Mouse (Mus musculus): ENCODE measurements around the gene Cavin3. TPM values are rescaled to one million over a fixed set of nuclear protein-coding genes. Genes with fewer than 3 reads are reported as not detected.
"Not testable (repeated sequence)": the region's sequence is repeated elsewhere in the genome, so short reads cannot be mapped to it uniquely, and the experiment has no call there.

Gene Cavin3
- polyA plus RNA-seq, 1 experiment, result 23.4 TPM

DNA sequence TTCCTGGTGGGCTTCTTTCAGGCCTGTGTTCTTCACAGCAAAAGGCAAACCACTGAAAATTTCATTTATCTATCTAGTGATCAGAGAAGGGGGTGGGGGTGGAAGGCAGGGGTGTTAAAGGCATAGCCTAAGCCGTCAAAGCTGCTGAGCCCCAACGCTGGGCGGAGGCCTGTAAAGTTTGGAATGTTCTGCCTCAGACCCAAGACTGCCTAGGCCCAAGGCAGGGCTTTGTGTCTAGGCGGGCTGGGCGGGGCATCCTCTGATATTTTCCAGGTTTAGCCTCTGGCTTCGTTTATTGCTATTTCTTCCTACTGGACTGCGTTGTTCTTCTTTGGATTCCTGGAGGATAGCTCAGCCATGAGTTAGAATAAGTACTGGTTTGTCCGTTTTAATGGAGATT, 326 bp upstream of the Cavin3 start:
- no peak for DNase-seq (ENCODE audit: low read depth, low spot score)
- WGBS, result 14% methylated on average over 8 of the region's 8 CpGs

GRCm38 (mm10) chr7:105480561-105481504, 1.3 kb downstream of the Cavin3 start:
- WGBS, result 54% methylated on average over 23 of the region's 23 CpGs
- DNase-seq (ENCODE audit: low read depth, low spot score), result no peak

DNA sequence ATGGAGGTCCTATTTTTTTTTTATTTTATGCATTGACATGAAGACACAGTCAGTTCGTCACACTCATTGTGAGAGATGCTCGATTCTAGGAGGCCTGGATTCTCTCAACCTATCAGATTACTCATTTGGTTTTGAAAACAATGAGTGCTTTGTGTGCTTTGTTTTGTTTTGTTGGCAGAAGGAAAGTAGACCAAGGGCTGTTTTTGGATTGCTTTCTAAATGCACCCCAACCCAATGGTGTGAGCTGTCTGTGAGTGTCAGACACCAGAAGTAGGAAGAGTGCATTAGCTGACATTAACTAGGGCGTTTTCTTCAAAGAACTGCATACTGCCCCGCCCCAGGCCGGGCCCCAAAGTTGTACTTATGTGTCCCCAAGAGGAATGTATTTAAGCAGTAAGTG, 2.0 kb downstream of the Cavin3 start:
- WGBS, result 45% methylated on average over 5 of the region's 5 CpGs
- DNase-seq (ENCODE audit: low read depth, low spot score), result no peak

DNA sequence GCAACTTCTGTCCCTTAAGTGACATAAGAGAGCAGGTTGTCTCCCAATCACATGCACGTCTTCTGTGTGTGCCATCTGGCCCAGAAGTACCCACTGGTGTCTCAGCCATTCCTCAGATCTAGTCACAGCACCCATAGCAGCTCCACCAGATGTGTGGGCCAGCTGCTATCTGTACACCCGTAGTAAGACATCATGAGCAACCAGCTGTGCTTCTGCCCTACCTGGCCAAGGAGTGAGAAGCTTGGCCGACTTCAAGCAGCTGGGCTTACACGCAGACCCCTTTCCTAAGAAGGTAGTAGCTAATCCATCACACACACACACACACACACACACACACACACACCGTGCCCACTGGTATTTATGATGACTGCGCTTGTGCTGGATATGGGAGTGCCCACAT, 2.9 kb downstream of the Cavin3 start:
- WGBS, result 73% methylated on average over 6 of the region's 6 CpGs
- DNase-seq (ENCODE audit: low read depth, low spot score), result no peak

- 79% methylated on average over 8 of the region's 8 CpGs for WGBS
These were observed 3.8 kb downstream of the Cavin3 start for GRCm38 (mm10) chr7:105478344-105478743.

GRCm38 (mm10) chr7:105477841-105478240, 4.3 kb downstream of the Cavin3 start:
- WGBS, result 64% methylated on average over 3 of the region's 3 CpGs
- no peak for DNase-seq (ENCODE audit: low read depth, low spot score)

More at GRCm38 (mm10) chr7:105478344-105478743, 3.8 kb downstream of the Cavin3 start:
- no peak for DNase-seq (ENCODE audit: low read depth, low spot score)

DNA sequence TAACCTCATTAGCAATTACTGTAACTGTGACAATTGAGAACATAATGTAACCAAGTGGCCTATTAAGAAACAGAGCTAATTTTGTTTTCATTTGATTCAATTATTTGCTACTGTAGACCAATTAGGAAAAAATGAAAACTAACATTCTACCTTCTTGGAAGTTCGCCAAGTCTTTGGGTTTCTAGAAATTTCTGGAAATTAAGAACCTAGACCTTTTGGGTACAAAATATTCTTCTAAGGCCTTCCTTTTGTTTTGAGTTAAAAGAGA, 4.7 kb downstream of the Cavin3 start:
- DNase-seq (ENCODE audit: low read depth, low spot score), result no peak
- 92% methylated on average over 1 of the region's 1 CpGs for whole genome bisulfite sequencing

DNA sequence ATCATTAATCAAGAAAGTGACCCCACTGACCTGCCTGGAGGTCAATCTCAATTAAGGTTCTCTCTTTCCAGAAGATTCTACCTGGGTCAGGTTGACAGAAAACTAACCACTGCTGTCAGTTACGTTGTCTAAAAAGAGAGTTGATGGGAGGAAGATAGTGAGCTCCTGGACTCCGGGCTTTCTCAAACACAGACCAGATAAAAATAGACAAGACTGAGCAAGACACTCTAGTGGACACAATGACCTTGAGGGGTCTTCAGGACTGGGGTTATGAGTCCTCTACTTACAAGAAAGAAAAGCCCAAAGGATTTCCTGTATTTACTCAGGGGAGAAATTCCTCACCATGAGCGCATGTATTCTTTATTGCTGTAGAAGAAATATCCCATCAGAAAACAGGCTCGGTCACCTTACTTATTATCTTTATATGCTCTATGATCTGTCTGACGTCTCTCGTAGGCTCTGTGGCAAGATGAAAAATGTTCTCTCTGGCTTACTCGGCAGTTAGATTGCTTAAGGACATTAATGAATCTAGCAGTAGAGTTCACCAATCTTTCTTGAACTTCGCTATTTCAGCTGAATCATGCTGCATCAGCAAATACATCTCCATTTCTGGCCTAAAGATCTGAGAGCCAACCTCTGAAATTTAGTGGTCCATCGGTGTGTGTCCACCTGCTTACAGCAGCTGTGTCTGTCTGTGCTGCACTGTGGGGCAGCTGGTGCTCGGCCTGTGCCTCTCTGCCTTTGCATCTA, 5.2 kb downstream of the Cavin3 start:
- WGBS, result 60% methylated on average over 10 of the region's 10 CpGs
- DNase-seq (ENCODE audit: low read depth, low spot score), result no peak

DNA sequence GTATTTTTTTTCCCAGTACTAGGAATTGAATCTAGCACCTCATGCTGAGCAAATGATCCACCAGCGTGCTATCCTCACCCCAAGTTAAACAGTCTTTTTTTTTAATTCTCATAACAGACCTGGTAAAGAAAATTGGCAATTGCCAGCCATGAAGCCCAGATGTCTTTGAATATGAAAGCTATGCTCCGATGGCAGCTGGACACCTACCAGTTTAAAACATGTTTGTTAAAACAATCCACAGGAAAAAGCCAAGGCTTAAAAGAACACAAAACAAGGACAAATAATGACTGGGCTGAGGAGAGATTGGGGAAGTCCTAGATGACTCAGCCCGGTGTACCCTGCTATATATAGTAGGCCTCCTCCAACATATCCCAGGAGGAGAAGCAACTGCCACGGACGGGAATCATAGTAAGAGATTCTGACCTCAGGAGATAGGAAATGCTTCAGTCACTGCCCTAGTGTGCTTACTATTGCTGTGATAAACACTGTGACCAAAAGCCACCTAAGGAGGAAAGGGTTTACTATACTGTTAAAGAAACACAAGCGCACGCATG, 6.6 kb downstream of the Cavin3 start:
- WGBS, result 70% methylated on average over 7 of the region's 7 CpGs
- no peak for DNase-seq (ENCODE audit: low read depth, low spot score)

- WGBS, result 54% methylated on average over 4 of the region's 4 CpGs
- no peak for DNase-seq (ENCODE audit: low read depth, low spot score)
These were observed 7.3 kb downstream of the Cavin3 start for GRCm38 (mm10) chr7:105474771-105475315.

- no peak for DNase-seq (ENCODE audit: low read depth, low spot score)
- 44% methylated on average over 1 of the region's 1 CpGs for WGBS
These were observed 9.5 kb downstream of the Cavin3 start for GRCm38 (mm10) chr7:105472607-105473006.

DNA sequence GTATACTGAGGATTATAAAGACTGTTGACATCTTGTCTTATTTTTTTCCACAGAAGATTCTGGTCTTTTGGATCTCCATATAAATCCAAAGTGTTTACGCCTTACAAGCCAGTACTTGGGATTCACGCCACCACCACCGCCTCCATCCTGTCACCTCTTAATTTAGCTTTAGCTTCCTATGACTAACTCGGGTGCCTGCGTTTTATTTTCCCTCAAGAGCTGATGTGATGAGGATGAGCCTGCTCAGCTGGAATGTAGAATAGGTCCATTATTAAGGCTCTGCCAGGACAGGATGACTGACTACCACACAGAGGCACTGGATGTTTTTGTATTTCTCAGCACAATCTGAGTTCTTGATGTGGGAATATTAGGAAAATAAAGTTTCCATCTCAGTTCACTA, 16.6 kb downstream of the Cavin3 start:
- WGBS, result 72% methylated on average over 5 of the region's 5 CpGs
- DNase-seq (ENCODE audit: low read depth, low spot score), result not testable (repeated sequence)

GRCm38 (mm10) chr7:105458546-105458945, 23.6 kb downstream of the Cavin3 start:
- no peak for DNase-seq (ENCODE audit: low read depth, low spot score)

DNA sequence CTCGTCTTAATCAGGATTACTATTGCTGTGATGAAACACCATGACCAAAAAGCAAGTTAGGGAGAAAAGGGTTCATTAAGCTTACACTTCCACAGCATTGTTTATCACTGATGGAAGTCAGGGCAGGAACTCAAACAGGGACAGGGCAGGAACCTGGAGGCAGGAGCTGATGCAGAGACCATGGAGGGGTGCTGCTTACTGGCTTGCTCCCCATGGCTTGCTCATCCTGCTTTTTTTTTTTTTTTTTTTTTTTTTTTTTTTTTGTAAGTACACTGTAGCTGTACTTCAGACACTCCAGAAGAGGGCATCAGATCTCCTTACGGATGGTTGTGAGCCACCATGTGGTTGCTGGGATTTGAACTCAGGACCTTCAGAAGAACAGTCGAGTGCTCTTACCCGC, 28.8 kb downstream of the Cavin3 start:
- WGBS, result 85% methylated on average over 4 of the region's 4 CpGs
- DNase-seq (ENCODE audit: low read depth, low spot score), result not testable (repeated sequence)

DNA sequence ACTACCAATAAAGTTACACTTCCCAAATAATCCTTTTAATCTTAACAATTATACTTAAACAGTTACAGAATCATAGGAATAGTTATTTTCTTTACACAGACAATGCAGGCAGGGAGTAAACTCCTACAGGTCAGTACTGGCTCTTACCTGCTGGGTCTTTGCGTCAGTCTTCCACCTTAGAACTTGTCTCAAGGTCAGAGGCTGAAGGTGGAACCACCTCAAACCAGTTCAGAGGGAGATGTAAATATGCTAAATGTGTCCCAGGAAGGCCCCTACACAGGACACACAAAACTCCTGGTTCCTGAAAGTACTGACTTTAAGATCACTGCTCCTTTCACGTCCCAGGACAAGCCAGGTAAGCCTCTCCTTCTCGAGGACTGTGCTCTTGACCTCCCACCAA, 37.0 kb downstream of the Cavin3 start:
- WGBS, result 55% methylated on average over 3 of the region's 3 CpGs
- no peak for DNase-seq (ENCODE audit: low read depth, low spot score)

DNA sequence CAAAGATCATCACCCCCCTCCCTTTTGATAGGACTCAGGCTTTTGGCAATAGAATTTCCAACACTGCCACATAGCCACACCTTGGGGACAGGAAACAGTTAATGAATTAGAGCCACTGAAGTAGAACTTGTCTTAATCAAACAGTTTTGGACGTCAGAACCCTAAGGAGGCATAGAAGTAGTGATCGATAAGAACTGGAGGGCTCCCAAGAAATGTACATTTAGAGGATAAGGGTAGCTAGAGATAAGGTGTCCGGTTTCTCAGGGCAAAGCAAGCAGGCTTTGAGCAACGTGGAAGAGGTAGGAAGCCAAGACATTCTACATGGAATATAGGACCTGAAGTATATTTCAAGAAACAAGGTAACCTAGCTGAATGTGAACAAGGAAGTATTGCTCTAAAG, 40.7 kb downstream of the Cavin3 start:
- no peak for DNase-seq (ENCODE audit: low read depth, low spot score)
- WGBS, result 48% methylated on average over 4 of the region's 4 CpGs

GRCm38 (mm10) chr7:105437979-105438772, 43.9 kb downstream of the Cavin3 start:
- WGBS, result 71% methylated on average over 7 of the region's 7 CpGs
- no peak for DNase-seq (ENCODE audit: low read depth, low spot score)

- 84% methylated on average over 22 of the region's 22 CpGs for WGBS
- DNase-seq (ENCODE audit: low read depth, low spot score), result no peak
These were observed 47.3 kb downstream of the Cavin3 start for GRCm38 (mm10) chr7:105434798-105435197.

DNA sequence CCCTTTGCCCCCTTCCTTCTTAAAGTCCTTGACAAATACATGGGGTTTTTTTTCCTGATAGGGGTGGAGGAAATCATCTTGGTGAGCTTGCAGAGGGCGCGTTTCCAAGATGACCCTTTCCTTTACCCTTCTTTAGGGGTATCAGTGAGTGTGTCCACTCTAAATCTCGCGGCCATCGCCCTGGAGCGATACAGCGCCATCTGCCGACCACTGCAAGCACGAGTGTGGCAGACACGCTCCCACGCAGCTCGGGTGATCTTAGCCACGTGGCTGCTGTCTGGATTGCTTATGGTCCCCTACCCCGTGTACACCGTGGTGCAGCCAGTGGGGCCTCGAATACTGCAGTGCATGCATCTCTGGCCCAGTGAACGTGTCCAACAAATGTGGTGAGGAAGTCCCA, 48.2 kb downstream of the Cavin3 start:
- DNase-seq (ENCODE audit: low read depth, low spot score), result no peak
- WGBS, result 86% methylated on average over 17 of the region's 17 CpGs

- no peak for DNase-seq (ENCODE audit: low read depth, low spot score)
- 23% methylated on average over 1 of the region's 1 CpGs for WGBS
These were observed 50.0 kb downstream of the Cavin3 start for GRCm38 (mm10) chr7:105432058-105432457.
